Mouse (Mus musculus): Measurements from ENCODE around the gene AC109138.7. TPM values are rescaled to one million over a fixed set of nuclear protein-coding genes. Genes with fewer than 3 reads are reported as not detected.
A peak's percentile ranks its signal among the peaks of the same experiment; 100 is the strongest.

The AC109138.7 gene
- total RNA-seq, 2 experiments from 2014 or later: not detected

GRCm38 (mm10) chr19:4215451-4215840, 1.3 kb downstream of the AC109138.7 start:
- Histone ChIP-seq H3K4me3 (peak overlapping the region; percentile 55), H3K27ac (no peak overlapping the region)
- DNase-seq (ENCODE audit: low spot score in 2 of 2): no peak
- no peak for TF ChIP-seq CTCF (conservative IDR thresholded peaks at IDR 0.05)

GRCm38 (mm10) chr19:4216041-4216685, 2.0 kb downstream of the AC109138.7 start:
- no peak overlapping the region for H3K27ac ChIP-seq
- TF ChIP-seq CTCF (conservative IDR thresholded peaks at IDR 0.05): peak; percentile 74
- no peak for DNase-seq (ENCODE audit: low spot score in 2 of 2)
- no peak overlapping the region for H3K4me3 ChIP-seq

GRCm38 (mm10) chr19:4217140-4217539, 3.0 kb downstream of the AC109138.7 start:
- DNase-seq (ENCODE audit: low spot score in 2 of 2): no peak
- Histone ChIP-seq H3K27ac (no peak overlapping the region), H3K4me3 (no peak overlapping the region)
- no peak for TF ChIP-seq CTCF (conservative IDR thresholded peaks at IDR 0.05)

GRCm38 (mm10) chr19:4217855-4218254, 3.7 kb downstream of the AC109138.7 start:
- H3K27ac ChIP-seq: no peak overlapping the region
- no peak for DNase-seq (ENCODE audit: low spot score in 2 of 2)
- no peak for TF ChIP-seq CTCF (conservative IDR thresholded peaks at IDR 0.05)
- no peak overlapping the region for H3K4me3 ChIP-seq

GRCm38 (mm10) chr19:4218293-4218692, 4.1 kb downstream of the AC109138.7 start:
- Histone ChIP-seq H3K4me3 (no peak overlapping the region), H3K27ac (no peak overlapping the region)
- no peak for DNase-seq (ENCODE audit: low spot score in 2 of 2)
- TF ChIP-seq CTCF (conservative IDR thresholded peaks at IDR 0.05): no peak

- no peak overlapping the region for H3K27ac ChIP-seq
- DNase-seq (ENCODE audit: low spot score in 2 of 2): no peak
- no peak for TF ChIP-seq CTCF (conservative IDR thresholded peaks at IDR 0.05)
- no peak overlapping the region for H3K4me3 ChIP-seq
Observed at GRCm38 (mm10) chr19:4218784-4219183, 4.6 kb downstream of the AC109138.7 start.

GRCm38 (mm10) chr19:4219943-4220342, 5.8 kb downstream of the AC109138.7 start:
- DNase-seq (ENCODE audit: low spot score in 2 of 2): no peak
- no peak for TF ChIP-seq CTCF (conservative IDR thresholded peaks at IDR 0.05)
- no peak overlapping the region for H3K4me3 ChIP-seq
- H3K27ac ChIP-seq: no peak overlapping the region

GRCm38 (mm10) chr19:4220416-4220815, 6.3 kb downstream of the AC109138.7 start:
- H3K4me3 ChIP-seq: no peak overlapping the region
- DNase-seq (ENCODE audit: low spot score in 2 of 2): no peak
- H3K27ac ChIP-seq: no peak overlapping the region
- no peak for TF ChIP-seq CTCF (conservative IDR thresholded peaks at IDR 0.05)

GRCm38 (mm10) chr19:4220957-4221743, 7.0 kb downstream of the AC109138.7 start:
- H3K4me3 ChIP-seq: no peak overlapping the region
- H3K27ac ChIP-seq: 0 out of 2 replicates have a peak overlapping the region, but pooled peaks have one; percentile 5
- no peak for DNase-seq (ENCODE audit: low spot score in 2 of 2)
- no peak for TF ChIP-seq CTCF (conservative IDR thresholded peaks at IDR 0.05)

GRCm38 (mm10) chr19:4222165-4222564, 8.0 kb downstream of the AC109138.7 start:
- TF ChIP-seq CTCF (conservative IDR thresholded peaks at IDR 0.05): no peak

GRCm38 (mm10) chr19:4226779-4227178, 12.6 kb downstream of the AC109138.7 start:
- no peak for DNase-seq (ENCODE audit: low spot score in 2 of 2)
- TF ChIP-seq CTCF (conservative IDR thresholded peaks at IDR 0.05): no peak
- no peak overlapping the region for H3K27ac ChIP-seq
- no peak overlapping the region for H3K4me3 ChIP-seq

More at GRCm38 (mm10) chr19:4222165-4222564, 8.0 kb downstream of the AC109138.7 start:
- Histone ChIP-seq H3K27ac (no peak overlapping the region), H3K4me3 (no peak overlapping the region)
- no peak for DNase-seq (ENCODE audit: low spot score in 2 of 2)

GRCm38 (mm10) chr19:4227446-4227845, 13.3 kb downstream of the AC109138.7 start:
- no peak for DNase-seq (ENCODE audit: low spot score in 2 of 2)
- Histone ChIP-seq H3K27ac (no peak overlapping the region), H3K4me3 (no peak overlapping the region)
- TF ChIP-seq CTCF (conservative IDR thresholded peaks at IDR 0.05): no peak

GRCm38 (mm10) chr19:4227894-4228678, 13.9 kb downstream of the AC109138.7 start:
- no peak overlapping the region for H3K4me3 ChIP-seq
- peak; percentile 76 to 77 for DNase-seq (ENCODE audit: low spot score in 2 of 2)
- TF ChIP-seq CTCF (conservative IDR thresholded peaks at IDR 0.05): peak; percentile 99

More at GRCm38 (mm10) chr19:4227894-4228678, 13.9 kb downstream of the AC109138.7 start:
- no peak overlapping the region for H3K27ac ChIP-seq
